Mouse (Mus musculus): ENCODE results near the gene Cyp2f2. TPM values are rescaled to one million over a fixed set of nuclear protein-coding genes. Genes with fewer than 3 reads are reported as not detected.

Cyp2f2 gene
- total RNA-seq, 2 experiments from 2014 or later, result 0.41 TPM; not detected in 1

DNA sequence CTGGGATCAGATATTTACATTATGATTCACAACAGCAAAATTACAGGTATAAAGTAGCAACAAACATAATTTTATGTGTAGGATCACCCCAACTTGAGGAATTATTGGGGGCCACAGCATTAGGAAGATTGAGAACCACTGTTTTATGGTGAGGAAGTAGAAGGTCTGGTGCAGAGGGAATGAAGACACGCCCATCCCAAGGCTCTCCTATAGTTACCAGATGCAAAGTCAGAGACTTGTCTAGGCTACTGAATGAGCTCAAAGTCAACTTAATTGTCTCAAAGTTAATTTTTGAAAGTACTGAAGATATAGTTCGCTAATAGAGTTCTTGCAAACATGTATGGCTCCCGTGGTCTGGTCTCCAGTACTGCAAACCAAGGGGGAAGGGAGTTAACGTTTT lies 14.0 kb downstream of the Cyp2f2 start:
- no peak for DNase-seq (ENCODE audit: low spot score in 2 of 2)
- intact Hi-C loops (cut with DNase I), result loop anchor here (5.0 kb wide), 1 partner anchor 144 kb away; no protein-coding TSS in a partner anchor

DNA sequence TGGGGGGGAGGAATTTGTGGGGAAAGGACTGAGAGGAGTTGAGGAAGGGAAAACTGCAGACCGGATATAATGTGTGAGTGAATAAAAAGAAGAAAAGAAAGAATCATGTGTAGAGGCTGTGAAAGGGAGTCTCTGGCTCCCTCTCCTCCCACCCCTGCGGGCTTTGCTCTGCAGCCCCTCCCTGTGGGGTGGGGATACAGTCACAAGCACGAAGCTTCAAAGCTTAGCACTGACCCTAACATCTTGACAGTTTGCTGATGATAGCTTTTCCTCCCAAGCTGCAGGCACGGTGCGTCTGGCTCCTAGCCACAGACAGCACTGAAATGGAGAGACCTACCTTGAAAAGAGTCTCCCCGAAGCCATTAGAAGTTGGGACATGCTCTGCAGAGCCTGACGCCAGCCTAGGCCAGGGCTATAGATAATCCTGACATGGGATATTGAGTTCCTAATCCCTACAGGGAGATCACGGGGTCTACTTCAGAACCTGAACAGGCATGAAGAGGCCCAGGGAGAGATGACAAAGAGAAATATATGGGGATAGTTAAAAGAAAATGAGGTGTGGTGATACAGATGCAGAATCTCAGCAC lies 16.8 kb downstream of the Cyp2f2 start:
- intact Hi-C loops (cut with DNase I), result no loop called here
- DNase-seq (ENCODE audit: low spot score in 2 of 2), result no peak

DNA sequence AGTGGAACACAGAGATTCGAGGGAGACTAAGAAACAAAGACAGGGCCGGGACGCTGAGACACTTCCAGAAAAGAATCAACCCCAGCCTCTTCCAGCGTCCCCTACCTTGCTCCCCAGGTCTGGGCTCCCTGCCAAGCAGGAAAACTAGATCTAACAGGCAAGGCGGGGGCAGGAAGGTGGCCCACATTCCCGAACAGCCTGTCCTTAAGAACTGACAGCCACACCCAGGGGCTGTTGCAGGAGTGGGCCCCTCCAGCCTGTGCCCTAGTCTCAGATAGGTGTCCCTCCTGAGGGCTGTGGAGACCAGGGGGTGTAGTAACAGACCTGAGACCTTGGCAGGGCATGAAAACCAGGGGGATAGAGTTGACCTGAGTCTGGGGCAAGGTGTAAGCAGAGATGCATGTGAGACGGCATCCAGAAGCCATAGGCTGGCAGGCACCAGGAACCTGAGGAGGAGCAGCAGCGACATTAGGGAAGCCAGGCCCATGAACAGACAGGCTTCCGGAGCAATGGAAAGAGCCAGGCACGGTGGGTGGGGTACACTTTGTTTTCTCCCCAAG lies 33.6 kb downstream of the Cyp2f2 start, which contains the start of gene Cyp2t4:
Cyp2t4 (plus strand) TSS at position 510 of the 560 bp plus-strand sequence.
- no peak for DNase-seq (ENCODE audit: low spot score in 2 of 2)
- intact Hi-C loops (cut with DNase I), result no loop called here

DNA sequence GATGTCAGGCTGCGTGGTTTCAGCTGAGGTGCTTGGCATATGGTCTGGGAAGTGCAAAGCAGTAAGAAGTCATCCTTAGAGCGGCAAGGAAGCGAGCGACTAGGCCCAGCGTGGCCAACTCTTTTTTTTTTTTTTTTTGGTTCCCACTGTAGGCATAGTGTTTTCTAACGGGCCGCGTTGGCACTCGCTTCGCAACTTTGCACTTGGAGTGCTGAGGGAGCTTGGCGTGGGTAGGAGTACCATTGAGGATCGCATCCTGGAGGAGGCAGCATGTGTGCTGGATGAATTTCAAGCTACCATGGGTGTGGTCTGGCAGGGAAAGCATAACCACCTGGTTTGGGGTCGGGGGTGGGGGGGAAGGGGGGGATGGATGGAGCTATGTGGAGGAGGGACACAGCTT lies 36.3 kb downstream of the Cyp2f2 start:
- DNase-seq (ENCODE audit: low spot score in 2 of 2), result peak in 1 of 2 experiments; percentile 88
- intact Hi-C loops (cut with DNase I), result no loop called here

DNA sequence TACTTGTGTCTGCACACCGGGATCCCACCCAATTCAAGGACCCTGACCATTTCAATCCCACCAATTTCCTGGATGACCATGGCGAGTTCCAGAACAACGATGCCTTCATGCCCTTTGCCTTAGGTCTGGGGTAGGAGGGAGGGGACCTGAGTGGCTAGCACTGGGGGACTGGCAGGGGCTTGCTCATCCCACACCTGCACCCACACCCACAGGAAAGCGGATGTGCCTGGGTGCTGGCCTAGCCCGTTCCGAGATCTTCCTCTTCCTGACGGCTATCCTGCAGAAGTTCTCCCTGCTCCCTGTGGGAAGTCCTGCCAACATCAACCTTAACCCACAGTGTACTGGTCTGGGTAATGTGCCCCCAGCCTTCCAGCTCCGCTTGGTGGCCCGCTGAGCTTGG lies 38.5 kb downstream of the Cyp2f2 start:
- intact Hi-C loops (cut with DNase I), result no loop called here
- DNase-seq (ENCODE audit: low spot score in 2 of 2), result no peak

DNA sequence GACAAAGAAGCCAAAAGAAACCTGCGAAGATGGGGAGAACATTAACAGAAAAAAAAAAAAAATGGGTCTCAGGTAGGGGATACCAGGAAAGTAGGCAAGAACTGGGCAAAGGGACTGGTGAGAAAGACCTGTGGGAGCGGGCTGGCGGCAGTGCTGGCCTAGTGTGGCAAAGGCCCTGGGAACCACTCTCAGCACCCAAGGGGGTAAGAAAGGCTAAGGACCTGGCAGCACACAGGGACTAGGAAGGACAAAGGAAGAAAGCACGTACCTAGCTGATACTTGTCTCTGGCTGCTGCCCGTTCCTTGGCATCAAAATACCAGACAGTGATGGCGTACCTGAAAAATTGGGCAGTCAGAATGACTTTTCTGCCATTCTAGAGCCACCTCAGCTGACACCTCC lies 39.5 kb downstream of the Cyp2f2 start:
- no peak for DNase-seq (ENCODE audit: low spot score in 2 of 2)

DNA sequence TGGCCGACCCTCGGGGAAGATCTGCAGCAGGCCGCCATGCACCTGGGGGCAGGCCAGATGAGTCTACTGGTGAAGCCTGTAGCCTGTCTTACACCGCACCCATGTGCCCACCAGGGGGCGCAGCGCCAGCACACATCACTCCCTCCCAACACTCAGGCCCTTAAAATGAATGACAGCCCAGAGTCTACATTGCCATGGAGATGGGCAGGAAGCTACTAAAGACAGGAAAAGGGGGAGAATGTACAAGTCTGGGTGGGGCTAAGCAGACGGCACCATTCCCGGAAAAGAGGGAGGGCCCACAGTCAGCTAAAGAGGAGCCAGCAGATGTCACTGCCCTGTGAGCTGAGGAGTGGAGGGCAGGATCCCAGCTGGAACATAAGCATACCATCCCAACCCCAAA lies 40.2 kb downstream of the Cyp2f2 start:
- intact Hi-C loops (cut with DNase I), result no loop called here
- peak; percentile 88 to 90 for DNase-seq (ENCODE audit: low spot score in 2 of 2)

More for the DNA sequence above, 39.5 kb downstream of the Cyp2f2 start:
- intact Hi-C loops (cut with DNase I), result no loop called here

DNA sequence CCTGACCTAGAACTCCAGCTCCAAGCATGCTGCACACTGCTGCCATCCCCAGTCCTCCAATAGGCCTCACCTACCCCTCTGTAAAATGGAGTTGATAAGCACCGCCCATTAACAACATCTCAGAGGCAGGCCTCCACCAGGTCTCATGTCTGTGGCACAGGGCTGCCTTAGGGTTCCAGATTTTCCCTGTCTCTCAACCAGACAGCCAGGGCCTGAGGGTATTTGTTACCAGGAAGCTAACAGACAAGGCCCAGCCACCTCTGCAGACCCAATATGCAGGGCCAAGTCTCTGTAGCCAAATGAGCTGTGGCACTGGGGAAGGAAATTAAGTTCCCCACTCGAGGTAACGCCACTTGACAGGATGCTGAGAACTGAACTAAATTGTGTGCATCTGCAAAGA lies 41.2 kb downstream of the Cyp2f2 start:
- intact Hi-C loops (cut with DNase I), result no loop called here
- DNase-seq (ENCODE audit: low spot score in 2 of 2), result peak in 1 of 2 experiments; percentile 2

DNA sequence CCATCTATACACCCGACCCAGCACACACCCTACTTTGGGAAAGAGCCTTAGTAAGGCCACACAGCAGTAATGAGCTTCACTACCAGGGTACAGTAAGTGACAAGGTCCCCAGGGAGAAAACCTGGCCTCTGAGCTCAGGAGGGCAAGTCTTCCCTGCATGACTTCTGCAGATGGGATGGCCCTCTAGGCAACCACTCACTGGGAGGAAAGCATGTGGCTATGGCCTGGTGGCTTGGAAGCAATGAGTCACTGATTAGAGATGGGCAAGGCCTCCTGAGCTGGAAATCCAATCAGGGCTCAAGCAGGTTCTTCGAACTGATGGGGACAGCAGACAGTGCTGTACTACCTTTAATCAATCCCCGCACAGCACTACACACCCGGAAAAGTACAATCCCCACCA lies 42.0 kb downstream of the Cyp2f2 start:
- no peak for DNase-seq (ENCODE audit: low spot score in 2 of 2)
- intact Hi-C loops (cut with DNase I), result no loop called here

DNA sequence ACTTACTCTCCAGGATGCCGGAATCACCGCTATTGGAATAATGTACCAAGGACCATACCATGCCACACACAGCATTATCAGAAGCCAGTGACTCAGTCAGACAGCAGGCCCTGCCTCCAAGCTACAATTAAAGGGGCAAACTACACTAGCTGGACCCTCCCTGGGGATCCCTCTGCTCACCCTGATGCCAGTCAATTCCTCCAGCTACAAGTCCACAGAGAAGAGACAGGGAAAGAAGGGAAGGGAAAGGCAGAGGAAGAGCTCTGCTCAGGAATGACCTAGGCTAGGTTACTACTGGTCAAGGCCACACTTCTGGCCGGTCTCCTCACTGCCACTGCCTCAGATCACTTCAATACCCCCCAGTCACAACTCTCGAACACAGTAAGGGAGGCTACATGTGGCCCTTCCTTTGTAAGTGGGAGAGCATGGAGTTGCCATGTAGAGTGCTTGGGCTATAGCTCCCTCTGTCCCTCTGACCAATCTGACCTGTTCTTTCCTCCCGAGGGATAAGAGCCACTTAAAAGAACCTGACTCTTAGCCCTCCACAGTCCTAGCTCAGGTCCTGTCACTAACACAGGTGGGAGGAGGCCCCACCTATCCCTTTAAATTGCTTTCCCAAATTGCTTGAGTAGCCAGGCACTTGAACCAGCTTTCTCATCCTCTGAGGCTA lies 43.2 kb downstream of the Cyp2f2 start:
- intact Hi-C loops (cut with DNase I), result no loop called here
- DNase-seq (ENCODE audit: low spot score in 2 of 2), result no peak

DNA sequence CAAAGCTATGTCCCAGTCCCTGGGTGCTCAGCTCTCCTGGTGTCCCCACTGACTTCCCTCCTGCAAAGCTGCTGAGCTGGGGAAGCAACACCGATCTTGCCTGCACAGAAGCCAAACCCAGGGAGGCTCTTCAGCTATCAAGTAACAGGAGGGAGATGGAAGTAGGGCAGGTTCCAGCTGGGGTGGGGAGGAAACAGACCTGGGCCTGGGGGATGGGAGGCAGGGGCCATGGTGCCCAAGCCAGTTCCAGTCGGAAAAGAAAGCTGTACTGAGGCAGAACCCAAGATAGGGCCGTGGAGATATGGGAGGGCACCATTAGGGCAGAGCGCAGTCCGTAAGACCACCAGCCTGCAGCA lies 43.7 kb downstream of the Cyp2f2 start:
- no peak for DNase-seq (ENCODE audit: low spot score in 2 of 2)
- intact Hi-C loops (cut with DNase I), result no loop called here

DNA sequence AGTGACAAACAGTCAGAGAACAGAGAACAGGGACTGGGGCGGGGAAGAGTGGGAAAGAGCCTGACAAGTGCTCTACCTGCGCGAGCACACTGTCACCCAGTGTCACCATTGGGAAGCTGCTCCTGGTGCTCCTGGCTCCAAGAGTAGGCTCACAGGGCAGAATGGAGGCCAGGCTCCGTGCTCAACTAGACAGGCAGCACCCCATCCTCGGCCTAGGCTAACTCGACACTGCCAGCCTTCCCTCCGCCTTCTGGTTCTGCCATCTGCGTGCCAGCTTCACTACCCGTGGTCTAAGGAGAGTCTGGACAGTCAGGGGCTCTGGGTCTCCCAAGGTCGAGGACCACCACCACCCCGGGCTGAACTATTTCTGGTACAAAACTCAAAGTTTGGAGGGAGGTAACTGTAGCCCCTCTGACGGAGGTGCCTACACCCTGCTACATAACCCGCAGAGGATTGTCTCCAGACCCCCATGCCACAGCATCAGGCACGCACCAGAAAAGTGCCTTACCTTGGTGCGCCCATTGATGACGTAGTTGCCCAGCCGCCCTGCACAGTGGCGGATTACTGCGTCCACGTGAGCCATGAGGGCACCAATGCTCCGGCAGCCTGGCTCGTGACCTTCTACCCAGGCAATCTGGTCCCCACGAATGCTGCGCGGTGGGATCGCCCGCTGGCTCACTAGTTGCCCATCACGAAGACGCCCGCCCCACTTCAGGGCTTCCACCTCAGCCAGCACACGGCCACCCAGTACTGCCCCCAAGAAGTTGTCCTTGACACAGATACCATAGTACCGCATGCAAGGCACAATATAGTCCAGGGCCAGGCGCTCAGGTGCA lies 44.6 kb downstream of the Cyp2f2 start:
- DNase-seq (ENCODE audit: low spot score in 2 of 2), result no peak
- intact Hi-C loops (cut with DNase I), result no loop called here

DNA sequence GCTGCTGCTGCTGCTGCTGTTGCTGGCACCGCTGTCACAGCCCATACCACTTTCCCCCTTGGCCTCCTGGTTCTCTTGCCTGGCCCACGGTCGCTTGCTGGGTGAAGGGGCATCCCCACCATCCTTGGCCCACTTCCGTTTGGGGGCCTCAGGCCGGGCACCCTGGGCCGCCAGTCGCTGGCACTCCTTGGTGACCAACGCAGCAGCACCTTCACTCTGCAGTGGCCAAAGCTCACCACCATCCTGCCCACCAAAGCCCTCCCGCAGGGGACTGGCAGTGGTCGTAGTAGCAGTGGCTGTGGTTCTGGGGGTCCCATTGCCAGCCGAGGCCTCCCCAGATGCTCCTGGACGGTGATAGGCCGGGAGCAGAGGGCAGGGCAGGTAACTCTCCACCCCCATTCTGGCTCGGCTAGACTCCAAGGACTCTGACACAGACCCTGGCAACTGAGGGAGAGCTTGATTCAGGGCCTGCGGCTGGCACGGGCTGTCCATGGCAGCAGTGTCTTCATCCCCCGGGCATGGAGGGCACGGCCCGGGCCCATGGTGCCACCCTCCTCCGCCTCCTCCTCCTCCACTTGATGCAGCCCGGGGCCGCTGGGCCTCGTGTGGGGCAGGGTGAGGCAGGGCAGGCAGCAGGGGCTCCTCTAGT lies 45.4 kb downstream of the Cyp2f2 start:
- intact Hi-C loops (cut with DNase I), result loop anchor here (5.0 kb wide), 1 partner anchor 62 kb away; the partner anchor contains the start of gene Itpkc
- no peak for DNase-seq (ENCODE audit: low spot score in 2 of 2)

DNA sequence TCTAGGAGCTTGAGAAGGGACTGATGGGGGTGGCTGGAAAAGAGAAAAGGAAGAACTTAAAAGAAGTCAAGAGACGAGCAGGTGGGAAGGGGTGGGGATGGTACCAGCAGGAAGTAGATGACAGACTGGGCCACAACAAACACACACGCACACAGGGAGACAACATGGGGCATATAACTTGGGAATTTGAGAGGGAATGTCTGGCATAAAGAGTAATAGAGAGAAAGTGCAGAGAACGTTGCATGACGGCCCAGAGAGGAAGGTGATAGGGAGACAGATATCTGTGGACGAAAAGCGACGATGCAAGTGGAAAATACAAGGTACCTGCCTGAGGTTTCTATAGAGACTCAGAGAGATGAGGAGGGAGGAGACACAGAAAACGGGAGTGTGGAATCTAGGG lies 46.0 kb downstream of the Cyp2f2 start:
- no peak for DNase-seq (ENCODE audit: low spot score in 2 of 2)
- intact Hi-C loops (cut with DNase I), result loop anchor here (5.0 kb wide), 1 partner anchor 62 kb away; the partner anchor contains the start of gene Itpkc

DNA sequence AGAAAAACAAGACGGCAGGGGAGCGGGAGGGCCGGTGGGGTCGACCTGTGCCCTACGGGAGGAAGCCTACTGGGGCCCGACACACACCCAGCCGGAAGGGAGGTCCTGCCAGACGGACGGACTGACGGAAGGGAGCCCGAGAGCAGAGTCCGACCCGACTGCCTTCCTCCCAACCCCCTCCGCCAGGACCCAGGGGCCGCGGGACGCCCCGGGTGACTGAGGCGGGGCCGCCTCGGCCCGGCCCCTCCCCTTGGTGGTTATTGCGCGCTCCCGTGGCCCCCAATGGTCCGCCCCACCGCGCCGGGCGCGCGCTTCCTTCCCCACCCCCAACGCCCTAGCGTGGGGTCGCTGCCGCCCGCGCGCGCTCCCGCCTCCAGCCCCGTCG lies 46.5 kb downstream of the Cyp2f2 start:
- DNase-seq (ENCODE audit: low spot score in 2 of 2), result peak; percentile 67 to 78
- intact Hi-C loops (cut with DNase I), result loop anchor here (5.0 kb wide), 1 partner anchor 61 kb away; the partner anchor contains the start of gene Itpkc

DNA sequence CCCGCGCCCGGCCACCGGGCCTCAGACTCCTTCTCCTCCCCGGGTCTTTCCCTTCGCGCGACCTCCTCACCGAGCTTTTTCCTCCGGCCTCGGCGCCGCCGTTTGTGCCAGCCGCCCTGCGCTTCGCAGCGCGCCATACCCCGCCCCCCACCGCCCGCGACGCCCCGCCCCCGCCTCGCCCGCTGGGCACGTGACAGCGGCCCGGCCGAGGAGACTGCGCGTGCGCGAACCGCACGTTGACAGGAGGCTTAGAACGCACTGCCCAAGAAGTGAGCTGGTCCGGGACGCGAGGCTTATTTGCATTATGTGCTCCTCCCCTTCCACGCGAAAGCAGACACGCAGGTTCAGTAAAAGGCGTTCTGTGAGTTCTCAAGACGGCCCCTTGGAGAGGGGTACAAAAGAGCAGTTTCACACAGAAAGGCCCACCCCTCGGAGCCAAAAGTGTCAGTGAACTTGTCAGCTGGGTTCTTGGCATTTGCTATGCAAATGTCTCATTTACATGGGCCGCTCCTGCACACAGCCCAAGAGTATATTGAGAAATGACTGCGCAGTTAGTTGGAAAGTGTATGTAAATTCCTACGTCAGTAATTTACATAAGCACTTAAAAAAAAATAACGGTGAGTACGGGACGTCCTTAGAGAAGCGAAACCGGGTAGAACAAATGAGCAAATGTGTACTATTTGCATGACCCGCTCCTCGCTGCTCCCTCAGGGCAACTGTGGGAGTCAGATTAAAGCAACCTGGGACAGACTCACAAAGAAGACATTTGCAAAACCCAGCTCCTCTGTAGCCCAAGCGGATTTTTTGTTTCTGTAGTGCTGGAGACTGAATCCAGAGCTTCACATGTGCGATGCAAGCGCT lies 47.1 kb downstream of the Cyp2f2 start, which contains the start of gene Egln2:
Egln2 (minus strand) TSS at position 189 of the 861 bp plus-strand sequence.
- intact Hi-C loops (cut with DNase I), result loop anchor here (5.0 kb wide), 1 partner anchor 60 kb away; the partner anchor contains the start of gene Itpkc

DNA sequence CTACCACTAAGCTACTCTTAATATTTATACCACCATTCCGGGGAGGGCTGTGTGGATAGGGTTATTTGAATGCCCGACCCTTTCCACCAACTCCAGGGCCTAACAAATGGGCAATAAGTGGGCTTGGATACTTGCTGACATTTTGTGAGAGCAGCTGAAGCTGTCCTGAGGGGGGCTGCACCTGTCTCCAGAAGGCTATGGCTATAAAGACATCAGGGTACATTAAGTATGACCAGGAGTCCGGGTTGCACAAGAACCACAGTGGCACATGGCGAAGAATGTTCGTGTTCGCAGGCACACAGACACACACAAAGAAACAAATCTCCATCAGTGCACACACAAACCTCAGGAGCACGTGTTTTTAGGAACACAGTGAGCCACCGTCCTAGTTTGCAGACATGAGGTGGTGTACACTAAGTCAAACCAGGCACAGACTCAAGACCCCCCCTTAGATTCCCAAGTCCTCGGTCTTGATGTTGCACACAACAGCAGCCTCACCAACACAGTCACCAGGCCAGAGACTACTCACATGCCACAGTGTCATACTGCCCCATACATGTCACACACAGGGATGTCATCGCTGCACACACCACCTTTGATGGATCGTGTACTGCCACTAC lies 47.9 kb downstream of the Cyp2f2 start:
- DNase-seq (ENCODE audit: low spot score in 2 of 2), result no peak

More for the DNA sequence above, 47.1 kb downstream of the Cyp2f2 start, which contains the start of gene Egln2:
- peak; percentile 97 for DNase-seq (ENCODE audit: low spot score in 2 of 2)

DNA sequence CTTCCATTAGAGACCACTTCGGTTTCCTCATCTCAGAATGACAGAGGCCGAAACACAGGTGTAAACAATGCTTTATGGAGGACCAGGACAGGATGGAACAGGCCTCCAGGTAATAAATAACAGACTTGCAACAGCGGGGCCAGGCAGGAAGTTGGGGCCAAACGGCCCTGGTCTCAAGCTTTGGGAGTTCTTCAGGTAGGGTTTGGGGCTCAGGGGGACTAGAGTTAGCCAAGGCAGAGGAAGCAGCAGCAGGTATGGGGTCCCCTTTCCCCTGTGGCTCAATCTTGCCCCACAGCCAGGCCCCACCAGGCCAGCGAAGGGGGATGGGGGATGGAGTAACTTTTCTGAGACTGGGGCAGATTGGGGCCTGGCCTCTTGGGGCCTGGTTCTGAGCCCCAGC lies 48.7 kb downstream of the Cyp2f2 start:
- intact Hi-C loops (cut with DNase I), result loop anchor here (5.0 kb wide), 1 partner anchor 59 kb away; the partner anchor contains the start of gene Itpkc
- no peak for DNase-seq (ENCODE audit: low spot score in 2 of 2)

More for the DNA sequence above, 47.9 kb downstream of the Cyp2f2 start:
- intact Hi-C loops (cut with DNase I), result loop anchor here (5.0 kb wide), 1 partner anchor 60 kb away; the partner anchor contains the start of gene Itpkc

Data from left cerebral cortex, postnatal 25 days (tissue).